11 mouse cellular contexts compared by ENCODE assay signal in genomic region chr1:128016035-128016492, GRCm38 (mm10).
DNase-seq lines count a peak whose midpoint lies in the region; ATAC-seq and TF ChIP-seq lines count a peak whose summit lies in the region.
"Had no signal": no experiment of that assay in that cellular context is flagged by ENCODE, and none has a peak within 500 bp of the region (broad histone marks: within the 10 kb centered on the region; RNA-seq: fewer than 3 reads in every experiment).

No protein-coding gene starts in this region.

- H3K27me3 ChIP-seq in lung, embryonic 14.5 days (ENCODE audit: insufficient read depth, low read length): no peaks in the 10 kb centered on the region
- no peaks in the 10 kb centered on the region for H3K27me3 ChIP-seq in forebrain, embryonic 13.5 days
- H3K27me3 ChIP-seq: heart, embryonic 13.5 days; limb, embryonic 15.5 days had no signal

- no peaks in the 10 kb centered on the region for H3K9me3 ChIP-seq in lung, embryonic 14.5 days (ENCODE audit: low read depth, low read length)
- no peaks in the 10 kb centered on the region for H3K9me3 ChIP-seq in forebrain, embryonic 13.5 days (replicated peaks)
- H3K9me3 ChIP-seq: heart, embryonic 13.5 days; limb, embryonic 15.5 days had no signal

- no peak overlapping the region for H3K9ac ChIP-seq in lung, embryonic 14.5 days
- no peak overlapping the region for H3K9ac ChIP-seq in forebrain, embryonic 13.5 days
- H3K9ac ChIP-seq: heart, embryonic 13.5 days; limb, embryonic 15.5 days had no signal

- no peak overlapping the region for H3K27ac ChIP-seq in lung, embryonic 14.5 days (ENCODE audit: low read depth)
- H3K27ac ChIP-seq in forebrain, embryonic 13.5 days: no peak overlapping the region
- H3K27ac ChIP-seq: heart, embryonic 13.5 days; limb, embryonic 15.5 days had no signal

- no peak for TF ChIP-seq CTCF in lung, embryonic 14.5 days (IDR thresholded peaks at IDR 0.05; ENCODE audit: low read depth)

- peak; percentile 19 for DNase-seq in lung, embryonic 14.5 days
- DNase-seq in lung, postnatal 10 days: no peak
- peak; percentile 50 for DNase-seq in MEL-GATA-1-ER (ENCODE audit: extremely low read depth, low read depth)
- peak; percentile 30 to 57 for DNase-seq in monocyte, adult 2 months (ENCODE audit: low read depth in 1 of 2, low spot score in 2 of 2)
- DNase-seq in cerebellum, postnatal 4 days (ENCODE audit: low spot score in 2 of 2): no peak
- DNase-seq in spleen, postnatal 14 days (ENCODE audit: low spot score in 2 of 2): no peak
- DNase-seq: kidney, adult 2 months; right cerebral cortex, postnatal 4 days had no signal

- H3K4me1 ChIP-seq in lung, embryonic 14.5 days (ENCODE audit: insufficient read depth): no peaks in the 10 kb centered on the region
- peaks cover 10% of the 10 kb centered on the region for H3K4me1 ChIP-seq in forebrain, embryonic 13.5 days
- H3K4me1 ChIP-seq: limb, embryonic 15.5 days had no signal

- no peak overlapping the region for H3K4me3 ChIP-seq in lung, embryonic 14.5 days (ENCODE audit: low read depth, low read length)
- H3K4me3 ChIP-seq in forebrain, embryonic 13.5 days: no peak overlapping the region
- H3K4me3 ChIP-seq: heart, embryonic 13.5 days; limb, embryonic 15.5 days had no signal

- 0 out of 2 replicates have a peak, but pooled peaks cover 4% of the 10 kb centered on the region for H3K36me3 ChIP-seq in lung, embryonic 14.5 days (ENCODE audit: insufficient read depth)
- no peaks in the 10 kb centered on the region; the same call in 1 of the 2 replicates for H3K36me3 ChIP-seq in forebrain, embryonic 13.5 days (ENCODE audit: poor library complexity, severe bottlenecking)
- H3K36me3 ChIP-seq: heart, embryonic 13.5 days had no signal

- H3K4me2 ChIP-seq in lung, embryonic 14.5 days: no peak overlapping the region
- no peak overlapping the region for H3K4me2 ChIP-seq in forebrain, embryonic 13.5 days
- H3K4me2 ChIP-seq: heart, embryonic 13.5 days; limb, embryonic 15.5 days had no signal

- WGBS in lung, embryonic 14.5 days: 79% methylated on average over 6 of the region's 6 CpGs
- WGBS in forebrain, embryonic 13.5 days: 28% methylated on average over 6 of the region's 6 CpGs

- no peak for ATAC-seq in lung, embryonic 14.5 days (ENCODE audit: insufficient read depth)
- peak; percentile 88 for ATAC-seq in forebrain, embryonic 13.5 days

Comparison
In these comparisons a context has a peak if more than half of its experiments do, and no peak if none do; other contexts are left out.
1. DNase-seq: peak in lung, embryonic 14.5 days (single experiment), MEL-GATA-1-ER (single experiment) and monocyte, adult 2 months (2 of 2); none in lung, postnatal 10 days (single experiment), cerebellum, postnatal 4 days (0 of 2) and spleen, postnatal 14 days (0 of 2).